Mouse (Mus musculus): Measurements from ENCODE around the gene Tasp1.

GRCm38 (mm10) chr2:140067516-140067915, 911 bp upstream of the Tasp1 start:
- TF ChIP-seq CTCF (IDR thresholded peaks at IDR 0.05; ENCODE audit: low read depth, low read length): no peak
- TF ChIP-seq POLR2A (IDR thresholded peaks at IDR 0.05; ENCODE audit: extremely low read depth, insufficient read depth, low read length): no peak

Data from liver, adult 2 months (tissue).